Mouse (Mus musculus): Measurements from ENCODE around the gene R3hdm2.

- TF ChIP-seq CTCF (IDR thresholded peaks at IDR 0.05; ENCODE audit: low read depth, low read length): peak; percentile 32
- no peak for TF ChIP-seq POLR2A (IDR thresholded peaks at IDR 0.05; ENCODE audit: insufficient read depth, low read length)
Observed at GRCm38 (mm10) chr10:127526681-127527080, 146.6 kb downstream of the R3hdm2 start.
